Mouse (Mus musculus) natural killer cell, adult 2 months (primary cell): ENCODE data around the gene Chga.

Source experiments
- DNase-seq, 2 experiments: peaks; one replicate each; pipeline ENCODE4 v3.0.0; 2022; ENCODE audit warnings: low spot score in 2 of 2

Gene Chga

DNA sequence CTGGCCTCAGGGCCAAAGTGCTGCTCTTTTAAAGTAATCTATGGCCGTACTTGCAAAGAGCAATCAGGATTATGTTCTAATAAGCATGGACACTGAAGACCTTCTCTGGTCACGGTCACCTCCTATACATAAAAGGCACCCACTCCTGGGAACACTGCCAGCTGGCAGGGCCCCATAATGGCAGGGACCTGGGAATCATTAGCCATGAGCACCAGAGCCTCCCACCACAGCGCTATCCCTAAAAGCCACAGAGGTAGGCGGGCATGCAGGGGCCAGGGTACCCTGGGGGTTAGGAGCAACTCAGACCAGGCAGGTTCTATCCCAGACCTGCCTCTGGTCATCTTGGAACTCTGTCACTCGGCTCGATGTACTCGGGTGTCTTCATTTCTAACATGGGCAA, 45.0 kb downstream of the Chga start:
- no peak for DNase-seq

DNA sequence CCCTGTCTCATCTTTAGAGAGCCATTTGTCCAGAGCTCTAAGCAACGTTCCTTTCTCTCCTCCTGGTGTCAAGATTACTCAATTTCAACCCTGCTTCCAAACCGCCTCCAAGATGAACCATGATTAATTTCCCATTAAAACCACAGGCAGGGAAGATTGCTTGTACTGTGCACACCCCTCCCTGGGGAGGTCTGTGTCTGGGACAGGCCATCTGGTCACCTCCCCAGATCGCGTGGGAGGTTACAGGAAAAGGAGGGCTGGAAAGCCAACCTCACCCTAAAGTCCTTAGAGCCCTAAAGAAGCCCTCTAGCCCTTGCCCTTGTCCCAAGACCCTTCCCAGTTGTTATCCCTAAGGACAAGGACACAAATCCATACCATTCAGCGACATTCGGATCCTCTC, 45.6 kb downstream of the Chga start:
- no peak for DNase-seq

GRCm38 (mm10) chr12:102601847-102602246, 47.1 kb downstream of the Chga start:
- DNase-seq, result no peak

DNA sequence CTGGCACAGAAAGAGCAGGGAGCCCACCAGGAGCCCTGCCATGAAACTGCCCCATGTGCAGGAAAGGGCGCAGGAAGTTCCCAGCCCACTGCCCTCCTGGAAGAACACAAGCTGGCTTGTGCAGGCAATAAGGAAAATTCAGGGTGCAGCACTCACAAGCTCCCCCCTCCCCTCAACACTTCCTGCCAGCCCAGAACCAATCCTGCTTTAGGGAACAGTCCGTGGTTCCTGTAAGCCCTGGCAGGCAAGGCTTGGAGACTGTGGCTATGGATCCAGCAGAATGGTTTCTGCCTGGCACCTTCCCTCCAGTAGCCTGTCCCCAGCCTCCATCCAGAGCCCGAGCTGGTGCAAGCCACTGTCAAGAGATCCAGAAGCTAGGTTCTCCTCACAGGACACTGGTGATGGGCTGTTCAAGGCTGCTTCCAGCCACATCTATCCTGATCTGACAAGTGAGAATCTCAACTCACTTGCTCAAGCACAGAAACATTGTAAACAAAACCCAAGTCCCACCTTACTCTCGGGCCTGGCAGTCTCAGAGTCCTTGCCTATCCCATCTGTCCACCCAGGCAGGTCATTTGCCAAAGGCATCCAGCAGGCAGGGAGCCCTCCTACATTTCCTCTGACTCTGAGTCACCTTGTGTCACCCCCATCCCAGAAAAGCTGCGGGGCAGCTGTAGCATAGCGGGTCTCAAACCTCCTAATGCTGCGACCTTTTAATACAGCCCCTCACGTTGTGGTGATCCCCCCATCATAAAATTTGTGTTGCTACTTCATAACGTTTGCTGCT, 47.7 kb downstream of the Chga start:
- no peak for DNase-seq

DNA sequence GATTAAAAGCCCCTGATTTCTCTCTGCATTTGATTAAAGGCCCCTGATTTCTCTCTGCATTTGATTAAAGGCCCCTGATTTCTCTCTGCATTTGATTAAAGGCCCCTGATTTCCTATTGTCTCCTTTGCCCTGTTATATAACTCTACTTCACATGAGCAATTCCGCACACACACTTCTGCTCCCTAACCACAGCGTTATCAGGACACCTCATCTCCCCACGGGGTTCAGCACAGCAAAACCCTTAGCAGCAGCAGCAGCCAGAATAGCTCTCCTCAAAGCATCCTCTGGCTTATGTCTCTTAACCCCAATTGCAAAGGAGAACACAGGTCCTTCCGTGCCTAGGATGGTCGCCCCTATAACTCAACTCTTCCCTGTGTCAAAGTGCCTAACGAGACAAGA, 50.8 kb downstream of the Chga start:
- no peak for DNase-seq

DNA sequence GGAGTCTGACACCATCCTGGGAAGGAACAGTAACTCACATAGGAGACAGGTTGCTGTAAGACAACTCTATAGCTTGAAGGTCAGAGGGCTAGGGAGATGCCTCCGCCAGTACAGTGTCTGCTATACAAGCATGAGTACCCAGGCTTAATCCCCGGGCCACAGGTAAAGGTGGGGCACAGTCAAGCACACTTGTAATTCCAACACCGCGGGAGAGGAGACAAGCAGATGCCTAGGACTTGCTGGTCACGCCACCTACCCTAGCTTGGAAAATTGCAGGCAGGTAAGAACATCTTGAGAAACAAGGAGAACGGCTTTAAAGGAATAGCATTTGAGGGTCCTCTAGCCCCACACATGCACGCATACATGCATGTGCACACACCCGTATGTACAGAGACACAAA, 52.3 kb downstream of the Chga start:
- DNase-seq, result no peak

DNA sequence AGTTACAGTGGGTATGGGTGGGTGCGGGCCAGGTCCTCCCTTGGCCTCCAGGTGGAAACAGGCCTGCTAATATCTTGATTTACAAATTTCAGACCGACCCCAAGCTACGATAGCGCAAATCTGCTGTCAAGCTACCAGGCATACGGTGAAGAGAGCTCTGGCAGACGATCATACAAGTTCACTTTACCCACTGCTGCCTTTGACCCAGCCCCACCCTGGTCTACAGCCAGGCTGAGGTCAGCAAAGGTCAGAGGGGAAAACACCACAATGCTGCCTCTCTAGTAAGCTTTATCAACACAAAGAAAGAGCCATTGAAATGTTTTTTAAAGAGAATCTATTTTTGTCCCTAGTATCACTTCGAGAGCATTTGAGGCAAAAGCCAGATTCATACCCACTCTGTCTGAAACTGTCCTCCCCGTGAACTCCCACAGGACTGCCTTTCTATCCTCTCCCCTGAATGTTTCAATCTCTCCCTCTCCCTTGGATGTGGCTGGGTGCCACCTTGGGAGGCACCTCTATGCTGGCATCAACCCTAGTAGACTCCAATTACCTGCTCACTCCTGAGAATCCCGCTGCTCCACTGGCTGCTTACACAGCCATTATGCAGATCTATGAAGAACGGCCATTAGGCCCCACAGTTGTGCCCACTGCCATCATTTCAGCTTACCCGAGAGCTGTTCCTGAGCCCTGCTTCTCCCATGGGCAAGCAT, 53.2 kb downstream of the Chga start:
- DNase-seq, result no peak

DNA sequence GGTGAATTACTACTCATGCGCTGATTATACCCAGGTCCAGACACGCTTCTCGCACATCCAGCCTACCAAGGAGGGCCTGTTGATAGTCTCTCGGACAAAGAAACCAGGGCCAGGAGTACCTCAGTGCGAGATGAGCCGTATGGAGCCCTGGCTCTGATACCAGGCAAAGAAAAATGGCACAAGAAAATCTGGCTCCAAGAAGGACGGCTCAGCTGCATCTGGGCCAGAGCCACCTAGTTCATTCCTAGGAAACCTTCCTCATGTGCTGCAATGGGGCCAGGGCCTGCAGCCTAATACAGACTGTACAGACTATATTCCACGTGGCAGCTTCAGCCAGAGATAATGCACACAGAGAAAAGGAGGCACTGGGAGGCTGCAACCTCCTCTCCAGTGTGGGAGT, 56.2 kb downstream of the Chga start:
- no peak for DNase-seq

DNA sequence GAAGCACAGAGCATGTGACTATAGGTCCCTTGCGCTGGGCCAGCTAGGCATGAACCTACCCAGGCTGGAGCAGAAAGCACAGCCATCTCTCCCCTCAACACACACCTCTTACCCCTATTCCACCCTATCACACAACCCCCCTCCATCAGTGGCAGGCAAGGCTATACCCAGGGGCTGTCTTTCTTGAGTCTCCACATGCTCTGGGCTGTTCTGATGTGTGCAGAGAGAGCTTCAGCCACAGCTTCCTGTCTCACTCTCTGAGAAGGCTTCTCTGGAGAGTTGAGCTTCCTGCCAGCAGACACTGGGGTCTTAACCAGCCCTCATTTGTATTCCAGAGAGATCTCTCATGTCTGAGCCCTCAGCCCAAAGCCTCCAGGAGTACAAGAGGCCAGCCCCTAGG, 57.7 kb downstream of the Chga start:
- peak; percentile 56 to 64 for DNase-seq

DNA sequence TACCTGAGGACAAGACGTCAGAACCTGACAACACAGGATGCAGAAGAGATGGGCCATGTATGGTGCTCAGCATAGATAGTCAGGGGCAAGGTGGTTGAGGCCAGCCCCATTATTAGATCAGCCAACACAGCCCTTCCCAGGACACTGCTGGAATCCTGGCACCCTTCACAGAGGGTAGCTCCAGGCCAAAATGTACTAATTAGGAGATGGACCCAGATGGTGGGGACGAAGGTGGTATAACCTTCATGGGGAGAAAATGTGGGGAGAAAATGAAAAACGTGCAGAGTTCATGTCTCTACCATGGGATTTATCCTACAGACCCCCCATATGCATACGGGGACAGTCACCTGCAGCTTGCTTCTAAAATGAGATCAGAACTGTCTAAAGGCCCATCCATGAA, 58.6 kb downstream of the Chga start:
- no peak for DNase-seq
